Mouse (Mus musculus) cerebellum, adult 8-10 months (tissue): ENCODE data around the gene Sema4g.
A peak's percentile ranks its signal among the peaks of the same experiment; 100 is the strongest.

Experiments used
- DNase-seq: peaks from one replicate; pipeline ENCODE4 v3.0.0; 2022

The Sema4g gene

DNA sequence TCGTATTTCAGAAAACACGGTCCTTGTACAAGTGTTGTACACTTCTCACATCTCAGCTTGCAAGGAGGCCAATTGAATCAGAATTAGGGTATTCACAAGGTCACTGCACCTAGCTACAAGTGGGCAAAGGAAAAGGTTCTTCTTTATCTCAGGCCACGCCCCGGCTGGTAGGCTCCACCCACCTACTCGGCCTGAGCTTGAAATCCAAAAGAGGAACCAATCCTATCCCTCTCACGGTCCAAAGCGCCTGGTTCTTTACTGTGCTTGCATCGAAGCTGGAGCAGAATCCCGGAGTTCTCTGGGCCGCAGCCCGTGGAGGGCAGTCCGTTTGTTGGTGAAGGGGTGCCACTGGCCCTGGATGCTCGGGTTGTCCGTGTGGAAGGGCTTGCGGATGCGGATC lies 16.5 kb downstream of the Sema4g start, which contains the start of gene Twnk:
Twnk (plus strand) TSS at position 220 of the 400 bp plus-strand sequence.
- DNase-seq: no peak

DNA sequence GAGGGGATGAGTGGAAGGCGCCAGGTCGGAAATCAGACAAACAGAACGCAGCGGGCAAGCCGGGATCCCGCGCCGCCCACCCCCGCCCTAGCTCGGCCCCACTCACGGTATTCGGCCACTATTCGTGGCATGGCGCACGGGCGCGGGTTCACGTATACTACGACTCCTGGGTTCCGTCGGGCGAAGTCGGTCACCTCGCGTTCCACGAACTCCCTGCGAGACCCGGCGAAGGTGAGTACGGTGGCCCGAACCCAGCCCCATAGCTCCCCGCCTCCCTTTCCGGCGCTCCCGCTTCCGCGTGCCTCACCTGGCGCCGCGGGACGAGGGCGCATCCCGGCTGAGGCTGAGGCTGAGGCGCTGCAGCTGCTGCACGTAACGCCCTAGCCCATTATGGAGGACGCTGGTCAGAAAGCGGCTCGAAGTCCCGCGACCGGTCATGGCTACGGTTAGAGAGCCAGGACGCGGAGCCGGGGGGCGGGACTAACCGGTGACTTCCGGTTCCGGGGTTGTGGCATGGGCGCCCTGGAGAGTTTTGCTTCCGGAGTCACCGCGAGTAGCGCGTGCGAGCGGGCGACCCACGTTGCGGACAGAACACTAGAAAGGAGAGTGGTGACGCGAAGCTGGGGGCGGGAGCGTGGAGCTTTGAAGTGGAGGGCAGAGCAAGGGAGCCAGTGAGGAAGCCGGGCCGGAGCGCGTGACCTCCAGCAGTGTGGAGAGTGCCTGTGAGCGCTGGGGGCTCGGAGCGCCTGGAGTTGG lies 17.2 kb downstream of the Sema4g start, which contains the start of gene Mrpl43:
Mrpl43 (minus strand) TSS at position 486 of the 756 bp plus-strand sequence.
- DNase-seq: peak; percentile 96

DNA sequence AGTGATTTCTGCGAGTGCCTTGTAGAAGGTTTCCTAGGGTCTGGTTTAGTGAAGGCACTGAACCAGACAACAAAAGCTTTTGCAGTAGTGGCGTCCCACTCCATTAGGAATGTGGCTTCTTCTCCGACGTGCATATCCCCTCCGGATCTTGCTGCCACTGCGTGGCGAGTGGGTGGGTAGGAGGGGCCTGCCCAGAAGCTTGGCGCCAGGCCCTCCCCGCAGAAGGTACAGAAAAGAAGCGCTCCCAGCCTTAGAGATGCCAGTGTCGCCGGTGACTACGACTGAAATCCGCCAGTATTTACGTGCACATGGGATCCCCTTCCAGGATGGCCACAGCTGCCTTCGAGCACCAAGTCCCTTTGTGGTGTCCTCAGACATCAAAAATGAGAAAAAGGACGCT lies 18.1 kb downstream of the Sema4g start:
- no peak for DNase-seq

DNA sequence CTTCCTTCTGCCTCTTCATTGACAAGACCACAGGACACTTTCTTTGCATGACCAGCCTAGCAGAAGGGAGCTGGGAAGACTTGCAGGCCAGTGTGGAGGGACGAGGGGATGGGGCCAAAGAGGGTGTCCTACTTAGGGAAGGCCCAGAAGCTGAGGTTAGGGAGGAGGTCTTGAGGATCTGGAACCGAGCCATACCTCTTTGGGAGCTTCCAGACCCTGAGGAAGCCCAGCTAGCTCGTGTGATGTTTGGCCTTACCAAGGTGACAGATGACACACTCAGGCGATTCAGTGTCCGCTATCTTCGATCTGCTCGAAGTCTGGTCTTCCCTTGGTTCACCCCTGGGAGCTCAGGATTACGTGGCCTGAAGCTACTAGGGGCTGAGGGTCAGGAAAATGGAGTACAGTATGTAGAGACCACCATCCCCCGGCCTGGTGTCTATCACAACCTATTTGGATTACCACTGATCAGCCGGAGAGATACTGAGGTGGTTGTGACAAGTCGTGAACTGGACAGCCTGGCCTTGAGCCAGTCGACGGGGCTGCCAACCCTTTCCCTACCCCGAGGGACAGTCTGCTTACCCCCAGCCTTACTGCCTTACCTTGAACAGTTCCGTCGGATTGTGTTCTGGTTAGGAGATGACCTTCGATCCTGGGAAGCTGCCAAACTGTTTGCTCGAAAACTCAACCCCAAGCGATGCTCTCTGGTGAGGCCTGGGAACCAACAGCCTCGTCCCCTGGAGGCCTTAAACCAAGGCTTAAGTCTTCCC lies 18.7 kb downstream of the Sema4g start:
- DNase-seq: no peak

DNA sequence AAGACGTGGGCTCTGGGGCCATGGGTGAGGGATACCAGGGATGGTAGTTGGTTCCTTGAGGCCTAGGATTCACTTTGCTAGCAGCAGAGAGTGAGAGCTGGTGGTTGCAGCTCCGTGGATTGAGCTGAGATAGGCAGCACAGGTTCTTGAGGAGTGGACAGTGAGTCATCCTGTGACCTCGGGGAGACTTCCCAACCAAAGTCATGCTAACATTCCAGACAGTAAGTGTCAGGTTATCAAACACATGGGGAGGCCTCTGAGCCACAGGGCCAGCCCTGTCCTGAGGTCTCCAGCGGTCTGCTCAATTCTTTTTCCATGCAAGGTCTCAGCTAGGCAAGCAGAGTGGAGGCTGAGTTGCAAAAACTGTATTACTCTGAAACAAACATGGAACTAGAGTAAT lies 21.7 kb downstream of the Sema4g start:
- no peak for DNase-seq

DNA sequence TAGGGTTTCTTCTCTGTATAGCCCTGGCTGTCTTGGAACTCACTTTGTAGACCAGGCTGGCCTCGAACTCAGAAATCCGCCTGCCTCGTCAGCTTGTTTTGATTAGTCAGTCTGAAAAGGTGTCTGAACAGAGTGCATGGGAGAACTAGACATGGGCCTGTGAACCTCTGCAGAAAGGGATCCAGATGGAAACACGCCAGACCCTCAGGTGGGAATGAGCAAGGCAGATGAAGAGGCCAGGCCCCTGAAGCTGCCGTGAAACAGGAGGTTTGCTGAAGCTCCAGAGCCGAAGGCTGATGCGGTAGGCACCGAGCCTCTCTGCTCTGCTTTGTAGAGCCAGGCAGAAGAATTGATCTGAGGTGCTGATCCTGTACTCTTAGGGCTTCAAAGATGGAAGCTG lies 23.3 kb downstream of the Sema4g start:
- DNase-seq: no peak

DNA sequence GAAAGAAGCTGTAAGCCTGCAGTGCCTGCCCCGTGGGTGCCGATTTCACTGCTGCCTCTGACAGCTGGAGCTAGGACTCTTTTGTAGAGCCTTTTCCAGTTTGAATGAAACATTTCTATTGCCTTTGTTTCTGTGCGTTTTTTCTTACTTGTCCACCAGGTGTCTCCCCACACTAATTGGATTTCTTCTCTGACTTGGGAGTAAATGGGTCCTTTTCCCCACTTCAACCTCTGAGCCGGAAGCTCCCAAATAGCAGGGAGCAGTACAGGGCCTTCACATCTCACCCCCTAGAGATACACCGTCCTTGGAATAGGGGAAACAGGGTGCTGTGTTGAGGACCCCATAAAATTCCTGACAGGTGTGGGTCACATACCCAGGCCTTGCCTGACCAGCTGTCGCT lies 23.7 kb downstream of the Sema4g start:
- no peak for DNase-seq

DNA sequence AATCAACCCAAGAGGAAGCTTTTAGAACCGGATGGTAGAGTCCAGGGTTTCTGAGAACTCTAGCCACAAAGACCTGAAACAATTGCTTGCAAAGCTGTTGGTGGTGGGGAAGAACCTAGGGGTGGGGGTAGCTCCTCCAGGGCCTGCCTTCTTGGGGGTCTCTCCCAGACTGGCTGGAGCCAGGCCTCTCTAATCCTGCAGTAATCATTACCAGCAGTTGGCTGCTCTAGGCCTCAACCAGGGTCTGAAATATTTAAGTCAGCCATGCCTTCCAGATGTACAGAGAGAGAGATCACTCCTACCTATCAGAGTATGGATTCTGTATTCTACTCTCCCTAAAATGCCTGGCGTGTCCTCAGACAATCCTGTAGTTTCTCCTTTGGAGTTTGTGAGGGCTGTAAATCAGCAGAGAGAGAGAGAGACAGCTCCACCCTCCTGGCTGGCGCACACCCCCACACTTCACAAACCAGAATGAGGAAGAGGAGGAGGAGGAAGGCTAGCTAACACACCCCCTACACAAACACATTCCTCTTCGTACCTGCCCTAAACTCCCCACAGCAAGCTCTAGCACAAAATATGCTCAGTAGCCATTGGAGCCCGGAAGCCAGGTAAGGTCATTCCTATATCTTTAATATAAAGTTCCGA lies 24.8 kb downstream of the Sema4g start:
- DNase-seq: no peak

DNA sequence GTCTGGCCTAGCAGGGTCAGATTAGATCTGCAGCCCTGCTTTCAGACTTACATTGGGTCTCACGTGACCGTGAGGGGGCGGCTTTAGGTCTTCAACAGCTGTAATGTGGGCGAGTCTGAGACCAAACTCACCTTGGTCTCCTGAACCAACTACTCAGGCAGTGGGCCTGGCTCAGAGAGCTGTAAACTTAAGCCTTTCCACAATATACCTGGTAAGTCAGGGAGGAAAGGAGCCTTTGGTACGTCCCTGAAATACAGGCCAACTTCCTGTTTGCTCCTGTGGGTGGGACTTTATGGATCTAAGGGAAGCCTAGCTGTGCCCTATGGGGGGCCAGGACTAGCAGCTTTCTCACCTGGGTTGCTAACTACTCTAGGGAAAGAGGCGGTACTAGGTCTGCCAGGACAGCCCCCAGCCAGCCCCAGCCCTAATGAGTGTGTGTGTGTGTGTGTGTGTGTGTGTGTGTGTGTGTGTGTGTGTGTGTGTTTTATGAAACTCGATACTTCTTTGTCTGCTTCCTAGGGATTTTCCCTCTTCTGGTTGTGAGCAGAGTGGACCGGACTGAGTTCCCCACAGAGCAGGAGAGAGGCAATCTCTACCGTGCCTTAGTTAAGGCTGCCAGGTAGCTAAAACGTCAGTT lies 25.6 kb downstream of the Sema4g start, which contains the start of gene Lzts2:
Lzts2 (plus strand) TSS at position 80 of the 637 bp plus-strand sequence.
- no peak for DNase-seq

DNA sequence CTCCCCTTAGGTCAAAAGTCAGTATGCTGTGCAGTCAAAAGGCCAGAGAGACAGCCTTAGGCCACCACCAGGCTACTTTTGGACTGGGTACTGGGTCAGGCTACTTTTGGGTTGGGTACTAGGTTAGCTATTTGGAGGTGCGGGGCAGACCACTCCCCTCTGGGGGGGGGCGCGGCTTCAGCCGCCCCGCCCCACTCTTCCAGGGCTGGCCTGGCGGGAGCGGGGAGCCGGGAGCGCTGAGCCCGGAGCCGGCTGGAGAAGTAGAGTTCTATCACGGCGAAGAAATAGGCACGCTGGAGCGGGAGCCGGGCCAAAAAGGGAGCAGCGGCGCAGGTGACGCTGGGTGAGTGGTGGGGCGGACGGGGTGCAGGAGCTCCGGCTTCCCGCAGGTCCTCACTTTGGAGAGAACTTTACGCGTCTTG lies 26.1 kb downstream of the Sema4g start:
- peak; percentile 66 for DNase-seq

DNA sequence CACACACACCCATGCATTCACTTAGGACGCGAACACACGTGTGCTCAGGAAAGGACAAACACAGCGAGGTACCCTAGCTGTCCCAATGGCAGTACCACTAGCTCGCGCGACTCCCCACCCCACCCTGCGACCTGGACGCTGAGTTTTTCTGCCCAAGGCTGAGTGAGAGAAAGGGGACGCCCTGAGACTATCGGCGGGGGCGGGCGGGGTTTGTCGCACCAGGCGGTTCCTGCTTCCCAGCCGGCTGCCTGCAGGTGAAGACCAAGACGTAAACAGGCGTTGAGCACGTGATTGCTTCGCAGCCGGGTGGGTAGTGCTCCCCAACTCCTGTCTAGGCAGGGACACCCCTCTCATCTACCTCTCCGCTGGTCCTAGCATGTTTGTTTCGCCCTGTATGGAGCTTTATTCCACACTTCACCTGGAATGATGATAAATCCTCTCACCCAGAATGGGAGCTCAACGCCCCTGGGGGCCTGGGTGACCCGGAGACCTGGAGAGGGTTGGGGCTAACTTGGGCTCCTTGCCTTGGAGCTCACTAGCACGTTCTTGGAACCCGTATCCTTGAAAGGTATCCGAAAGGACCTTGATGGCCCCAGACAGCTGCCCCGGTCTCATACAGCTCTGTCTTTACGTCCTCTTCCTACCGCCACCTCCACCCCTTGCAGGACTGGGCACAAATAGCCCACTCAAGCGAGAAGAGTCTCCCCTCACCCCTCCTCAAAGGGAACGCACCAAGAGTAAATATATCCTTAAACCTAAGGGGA lies 26.8 kb downstream of the Sema4g start:
- peak; percentile 75 for DNase-seq

DNA sequence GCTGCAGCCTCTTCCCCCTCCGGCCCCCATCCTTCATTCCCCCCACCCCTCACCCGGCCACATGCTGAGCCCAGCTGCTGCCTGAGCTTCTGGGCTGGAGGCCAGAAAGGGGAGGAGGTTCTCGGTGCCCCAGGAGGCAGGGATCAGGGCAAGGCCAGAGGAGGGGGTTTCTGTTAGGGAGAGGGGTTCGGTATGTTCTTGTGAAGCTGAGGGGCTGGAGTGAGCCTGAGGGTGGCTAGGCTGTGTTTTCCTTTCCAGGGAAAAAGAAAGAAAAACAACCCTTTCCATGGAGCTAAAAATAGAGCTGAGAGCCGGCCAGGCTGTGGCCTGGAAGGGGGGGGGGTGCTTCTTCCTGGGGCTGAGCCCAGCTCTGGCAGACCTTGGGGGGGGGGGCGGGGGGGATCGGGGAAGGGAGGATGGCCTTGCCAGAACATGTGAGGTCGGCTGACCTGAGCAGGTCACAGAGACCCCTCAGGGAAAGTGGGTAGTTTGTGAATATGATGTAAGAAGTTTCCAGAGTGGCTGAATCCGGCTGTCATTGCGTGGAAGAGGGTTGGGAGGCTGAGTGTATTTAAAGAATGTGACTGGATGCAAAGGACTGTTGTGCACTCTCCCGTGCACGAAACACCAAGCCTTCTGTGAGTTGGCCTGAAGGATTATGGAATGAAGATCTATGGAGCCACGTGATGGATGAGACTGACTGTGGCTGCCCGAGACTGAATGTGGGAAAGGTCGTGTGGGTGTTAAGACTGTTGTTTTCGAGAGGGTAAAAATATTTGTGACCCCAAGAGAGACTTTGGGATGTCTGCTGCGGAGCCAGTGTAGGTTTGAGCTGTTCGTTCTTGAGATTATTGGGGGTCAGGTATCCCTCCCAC lies 27.7 kb downstream of the Sema4g start:
- peak; percentile 88 for DNase-seq

DNA sequence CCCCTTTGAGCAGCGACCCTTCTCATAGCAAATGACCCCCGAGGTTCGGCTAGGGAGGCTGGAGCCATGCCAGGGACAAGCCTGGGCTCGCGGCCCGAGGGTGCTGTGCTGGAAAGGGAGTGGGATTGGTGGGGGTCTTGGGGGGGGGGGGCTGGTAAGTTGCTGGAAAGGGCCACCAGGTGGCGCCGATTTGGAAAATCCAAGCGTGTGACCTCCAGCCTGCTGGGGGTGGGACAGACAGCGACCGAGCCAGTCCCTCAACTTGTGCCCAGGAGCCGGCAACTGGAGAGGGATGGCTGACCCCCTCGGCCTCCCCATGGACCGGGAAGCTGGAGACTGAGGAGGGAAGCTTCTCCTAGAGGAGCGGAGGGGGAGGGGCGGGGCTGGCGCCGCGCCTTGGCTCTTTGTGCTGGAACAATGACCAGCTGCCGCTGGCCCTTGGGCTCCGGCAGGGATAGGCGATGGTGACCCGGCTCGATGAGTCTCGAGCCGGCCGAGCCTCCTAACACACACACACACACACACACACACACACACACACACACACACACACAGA lies 28.4 kb downstream of the Sema4g start:
- DNase-seq: peak; percentile 83

DNA sequence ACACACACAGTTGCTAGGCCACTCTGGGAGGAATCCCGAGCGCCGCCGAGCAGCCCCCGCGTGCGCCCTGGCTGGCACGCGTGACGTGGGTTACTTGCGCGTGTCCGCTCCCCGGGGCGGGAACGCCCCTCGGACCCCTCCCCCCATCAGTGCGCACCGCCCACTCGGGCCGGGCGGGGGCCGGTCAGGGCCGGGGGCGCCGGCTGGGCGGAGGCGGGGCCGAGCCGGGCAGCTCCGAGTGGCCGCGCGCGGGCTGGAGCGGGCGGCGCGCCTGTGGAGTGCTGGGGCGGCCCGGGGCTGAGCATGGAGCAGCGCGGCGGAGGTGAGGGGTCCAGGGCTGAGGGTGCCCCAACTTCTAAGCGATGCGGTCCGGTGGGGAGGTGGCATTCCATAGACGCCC lies 29.0 kb downstream of the Sema4g start:
- DNase-seq: peak; percentile 79

DNA sequence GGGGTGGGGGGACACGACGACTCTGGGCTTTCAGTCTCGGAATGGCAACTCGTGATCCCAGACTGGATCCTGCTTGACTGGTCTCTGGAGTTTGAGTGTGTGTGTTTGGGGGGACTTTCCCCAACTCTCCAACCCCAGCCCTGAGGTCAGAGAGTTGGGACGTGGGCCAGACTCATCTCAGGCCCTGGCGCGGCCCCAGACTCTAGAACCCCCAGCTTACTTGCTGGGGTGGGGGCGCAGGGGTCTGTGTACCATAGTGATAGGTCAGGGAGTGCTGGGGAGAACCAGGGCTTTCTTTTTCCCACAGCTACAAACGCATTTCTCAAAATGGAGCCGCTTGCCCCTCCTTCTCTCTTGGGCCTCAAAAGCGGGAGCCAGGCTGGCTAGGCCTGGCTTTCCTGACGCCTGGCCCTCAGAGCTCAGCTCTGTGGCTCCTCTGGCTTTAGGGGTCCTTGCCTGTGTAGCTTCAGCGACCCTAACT lies 29.5 kb downstream of the Sema4g start:
- no peak for DNase-seq

DNA sequence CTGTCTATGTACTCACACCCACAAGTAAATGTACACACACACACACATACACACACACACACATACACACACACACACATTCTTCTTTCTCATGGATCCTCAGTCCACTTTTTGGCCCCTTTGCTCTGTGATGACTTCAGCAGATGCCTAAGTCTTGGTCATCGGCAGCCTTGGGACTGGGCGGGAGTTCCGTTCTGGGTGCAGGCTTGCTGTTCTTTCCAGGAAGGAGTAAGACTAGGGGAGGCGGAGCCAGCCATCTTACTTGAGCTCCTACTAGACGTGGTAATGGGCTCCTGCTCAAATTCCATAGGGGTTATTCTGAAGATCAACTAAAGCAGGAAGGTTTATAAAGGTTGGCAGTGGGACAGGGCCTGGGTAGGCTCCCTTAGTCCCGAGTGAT lies 31.4 kb downstream of the Sema4g start:
- no peak for DNase-seq

DNA sequence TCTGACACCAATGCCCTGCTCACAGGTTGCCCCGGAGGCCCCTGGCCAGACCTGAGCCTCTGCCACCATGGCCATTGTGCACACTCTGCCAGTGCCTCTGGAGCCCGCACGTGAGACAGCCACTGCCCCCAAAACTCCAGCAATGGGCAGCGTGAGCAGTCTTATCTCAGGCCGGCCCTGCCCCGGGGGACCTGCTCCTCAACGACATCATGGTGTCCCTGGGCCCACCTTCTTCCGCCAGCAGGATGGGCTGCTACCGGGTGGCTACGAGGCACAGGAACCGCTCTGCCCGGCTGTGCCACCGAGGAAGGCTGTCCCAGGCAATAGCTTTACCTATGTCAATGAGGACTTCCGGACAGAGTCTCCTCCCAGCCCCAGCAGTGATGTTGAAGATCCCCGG lies 32.5 kb downstream of the Sema4g start:
- no peak for DNase-seq

DNA sequence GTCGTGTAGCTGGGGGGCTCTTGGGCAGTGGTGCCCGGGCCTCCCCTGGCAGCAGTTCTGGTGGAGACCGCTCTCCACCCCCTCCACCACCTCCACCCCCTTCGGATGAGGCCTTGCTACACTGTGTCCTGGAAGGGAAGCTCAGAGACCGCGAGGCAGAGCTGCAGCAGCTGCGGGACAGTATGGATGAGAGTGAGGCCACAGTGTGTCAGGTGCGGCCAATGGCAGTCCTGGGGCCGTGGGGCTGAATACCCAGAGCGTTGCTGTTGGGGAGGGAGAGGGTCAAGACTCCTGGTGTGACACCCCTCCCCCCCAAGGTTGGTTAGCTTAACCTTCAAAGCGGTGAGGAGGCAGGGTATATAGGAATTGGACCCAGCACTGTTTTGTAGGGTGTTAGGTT lies 35.1 kb downstream of the Sema4g start:
- DNase-seq: no peak

DNA sequence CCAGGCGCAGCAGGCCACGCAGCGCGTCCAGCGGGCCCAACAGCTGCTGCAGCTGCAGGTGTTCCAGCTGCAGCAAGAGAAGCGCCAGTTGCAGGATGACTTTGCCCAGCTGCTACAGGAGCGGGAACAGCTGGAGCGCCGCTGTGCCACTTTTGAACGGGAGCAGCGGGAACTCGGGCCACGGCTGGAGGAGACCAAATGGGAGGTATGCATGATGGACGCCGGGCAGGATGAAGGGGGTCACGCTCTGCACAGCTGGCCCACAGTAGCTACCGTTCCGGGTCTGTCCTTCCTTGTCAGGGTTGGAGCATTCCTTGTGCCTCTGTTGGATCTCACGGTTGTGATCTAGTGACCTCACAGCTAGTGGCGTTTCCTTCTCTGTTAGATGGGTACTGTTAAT lies 35.9 kb downstream of the Sema4g start:
- DNase-seq: no peak

DNA sequence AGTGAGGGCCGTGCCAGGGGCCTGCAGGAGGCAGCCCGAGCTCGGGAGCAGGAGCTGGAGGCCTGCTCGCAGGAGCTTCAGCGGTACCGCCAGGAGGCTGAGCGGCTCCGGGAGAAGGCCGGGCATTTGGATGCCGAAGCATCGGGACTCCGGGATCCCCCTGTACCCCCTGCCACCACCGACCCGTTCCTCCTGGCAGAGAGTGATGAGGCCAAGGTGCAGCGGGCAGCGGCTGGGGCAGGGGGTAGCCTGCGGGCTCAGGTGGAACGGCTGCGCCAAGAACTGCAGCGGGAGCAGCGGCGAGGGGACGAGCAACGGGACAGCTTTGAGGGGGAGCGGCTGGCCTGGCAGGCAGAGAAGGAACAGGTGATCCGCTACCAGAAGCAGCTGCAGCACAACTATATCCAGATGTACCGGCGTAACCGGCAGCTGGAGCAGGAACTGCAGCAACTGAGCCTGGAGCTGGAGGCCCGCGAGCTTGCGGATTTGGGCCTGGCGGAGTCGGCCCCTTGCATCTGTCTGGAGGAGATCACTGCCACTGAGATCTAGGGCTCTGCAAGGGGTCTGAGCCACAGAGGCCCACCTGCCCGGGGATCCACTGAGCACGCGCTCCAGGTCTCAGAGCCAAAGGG lies 37.2 kb downstream of the Sema4g start:
- no peak for DNase-seq
